Mouse (Mus musculus): ENCODE measurements around the gene Poc1a. TPM values are rescaled to one million over a fixed set of nuclear protein-coding genes. Genes with fewer than 3 reads are reported as not detected.

The Poc1a gene
- total RNA-seq, 2 experiments from 2014 or later: 3.2 to 4.3 TPM

DNA sequence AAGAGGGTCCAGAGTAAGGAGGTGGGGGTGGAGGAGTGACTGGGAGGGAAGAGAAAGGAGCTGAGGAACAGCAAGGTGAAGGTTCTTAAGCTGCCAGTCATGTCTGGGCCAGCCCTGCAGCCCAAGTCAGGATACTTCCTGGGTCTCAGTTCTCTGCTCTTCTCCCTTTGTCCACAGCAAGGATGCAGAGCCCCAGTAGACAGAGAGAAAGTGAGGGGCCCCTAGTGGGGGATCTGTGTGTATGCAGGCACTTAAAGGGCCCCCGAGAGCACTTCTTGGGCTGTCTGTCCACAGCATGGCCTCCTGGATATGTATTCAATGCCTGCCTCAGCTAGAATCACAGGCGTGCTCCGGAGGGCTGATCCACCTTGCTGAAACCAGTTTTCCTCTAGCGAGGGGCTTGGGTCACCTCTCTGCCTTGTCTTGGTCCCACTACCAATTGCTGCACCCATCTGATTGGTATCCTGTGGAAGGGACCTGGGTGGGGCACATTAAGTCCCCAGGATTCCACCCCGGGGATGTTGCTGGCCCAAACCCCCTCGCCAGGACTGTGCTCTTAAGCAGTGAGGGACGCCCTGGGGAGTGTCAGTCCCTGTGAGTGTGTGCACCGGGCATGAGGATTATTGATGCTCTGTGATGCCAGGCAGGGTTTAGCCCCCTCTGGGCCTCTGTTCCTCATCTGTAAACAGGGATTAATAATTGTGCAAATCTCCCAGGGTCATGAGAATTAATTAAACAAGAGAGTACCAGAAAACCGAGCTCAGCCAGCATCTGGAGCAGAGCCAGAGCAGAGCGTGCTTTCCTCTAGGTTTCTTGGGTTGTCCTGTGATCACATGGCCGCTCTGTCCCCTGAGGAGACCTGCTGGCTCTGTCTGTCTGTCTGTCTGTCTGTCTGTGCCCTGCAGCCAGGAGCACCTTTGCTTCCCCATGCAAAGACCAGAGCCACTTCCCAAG lies 114.1 kb downstream of the Poc1a start:
- DNase-seq (ENCODE audit: low spot score in 2 of 2): no peak

DNA sequence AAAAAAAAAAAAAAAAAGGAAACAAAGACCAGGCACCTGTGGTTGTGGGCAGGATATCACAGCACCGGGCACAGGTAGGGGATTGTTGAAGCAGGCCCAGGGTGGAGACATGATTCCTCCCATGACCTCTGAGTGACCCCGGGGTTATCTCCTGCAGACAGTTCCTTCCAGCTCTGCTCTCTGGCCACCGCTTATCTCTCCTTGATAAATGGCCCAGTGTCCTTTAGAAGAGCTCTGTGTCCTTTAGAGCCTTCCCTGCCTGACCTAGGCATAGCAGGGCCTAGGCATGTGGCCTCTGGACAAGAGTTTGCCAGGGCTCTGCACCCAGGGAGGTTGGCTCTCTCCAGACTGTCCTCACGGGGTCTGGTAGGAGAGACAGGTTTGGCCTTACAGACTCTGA lies 116.9 kb downstream of the Poc1a start:
- no peak for DNase-seq (ENCODE audit: low spot score in 2 of 2)

DNA sequence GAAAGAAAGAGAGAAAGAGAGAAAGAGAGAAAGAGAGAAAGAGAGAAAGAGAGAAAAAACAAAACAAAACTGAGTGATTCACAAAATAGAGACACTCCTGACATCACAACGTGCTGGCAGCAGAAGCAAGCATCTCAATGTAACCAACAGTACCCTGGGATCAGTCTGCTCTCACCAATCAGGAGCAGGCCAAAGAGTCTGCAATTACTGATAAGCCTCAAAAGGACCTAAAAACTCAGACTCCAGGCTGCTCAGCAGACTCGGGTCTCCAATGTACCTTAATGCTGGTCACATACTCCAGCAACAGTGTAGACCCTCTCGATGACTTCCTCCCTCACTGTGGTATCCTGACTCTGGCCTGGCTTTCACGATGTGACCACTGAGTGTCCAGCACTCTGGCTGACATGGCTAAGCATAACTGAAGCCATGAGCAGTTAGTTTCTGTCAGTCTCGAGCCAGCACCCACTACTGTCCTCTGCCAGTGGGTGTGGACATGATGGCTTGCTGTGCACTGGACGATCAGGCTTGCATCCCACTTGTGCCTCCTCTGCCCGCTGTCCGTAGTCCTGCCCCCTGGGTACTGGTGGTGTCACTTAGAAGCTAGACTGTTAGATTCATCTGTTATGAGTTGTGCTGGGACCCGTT lies 117.9 kb downstream of the Poc1a start:
- DNase-seq (ENCODE audit: low spot score in 2 of 2): no peak

DNA sequence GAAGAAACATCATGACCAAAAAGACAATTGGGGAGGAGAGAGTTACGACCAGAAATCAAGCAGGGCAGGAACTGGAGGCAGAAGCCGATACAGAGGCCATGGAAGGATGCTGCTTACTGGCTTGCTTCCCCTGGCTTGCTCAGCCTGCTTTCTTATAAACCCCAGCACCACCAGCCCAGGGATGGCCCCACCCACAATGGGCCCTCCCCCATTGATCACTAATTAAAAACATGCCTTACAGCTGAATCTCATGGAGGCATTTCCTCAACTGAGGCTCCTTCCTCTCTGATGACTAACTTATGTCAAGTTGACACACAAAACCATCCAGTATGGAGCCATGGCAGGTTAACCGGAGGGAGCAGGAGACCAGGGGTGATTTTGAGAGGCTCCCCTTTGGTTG lies 118.9 kb downstream of the Poc1a start:
- DNase-seq (ENCODE audit: low spot score in 2 of 2): no peak

Other genes with a start within 250 kb of the Poc1a start
- gene Col6a4, start 184.3 kb upstream of the Poc1a start, total RNA-seq (2021): under 1 TPM; 0.10 to 0.30 TPM
- gene Glyctk, start 122.9 kb upstream of the Poc1a start, total RNA-seq (2021): 1 to 10 TPM; 1.9 to 2.7 TPM
- gene Wdr82, start 110.1 kb upstream of the Poc1a start, total RNA-seq (2021): 10 to 100 TPM; 73.7 to 81.6 TPM
- gene Ppm1m, start 81.3 kb upstream of the Poc1a start, total RNA-seq (2021): 100 to 1,000 TPM; 105 to 110 TPM
- gene Twf2, start 78.0 kb upstream of the Poc1a start, total RNA-seq (2021): 10 to 100 TPM; 41.1 to 78.7 TPM
- under 1 TPM; 0.63 to 0.83 TPM for gene Tlr9, start 58.5 kb upstream of the Poc1a start, total RNA-seq (2021)
- gene Alas1, start 32.4 kb upstream of the Poc1a start, total RNA-seq (2021): 1,000 to 10,000 TPM; 1,196 to 1,991 TPM
- gene Dusp7, start 87.6 kb downstream of the Poc1a start, total RNA-seq (2021): 10 to 100 TPM; 11.8 to 22.2 TPM
- gene Rpl29, start 148.4 kb downstream of the Poc1a start, total RNA-seq (2021): 100 to 1,000 TPM; 339 to 377 TPM
- 10 to 100 TPM; 13.9 to 14.9 TPM for gene Acy1, start 157.3 kb downstream of the Poc1a start, total RNA-seq (2021)
- gene Abhd14b, start 166.4 kb downstream of the Poc1a start, total RNA-seq (2021): 10 to 100 TPM; 29.6 to 43.4 TPM
- gene Abhd14a, start 166.6 kb downstream of the Poc1a start, total RNA-seq (2021): 10 to 100 TPM; 18.3 to 21.3 TPM
- gene Pcbp4, start 172.2 kb downstream of the Poc1a start, total RNA-seq (2021): 10 to 100 TPM; 22.4 to 28.0 TPM
- gene Gpr62, start 184.9 kb downstream of the Poc1a start, total RNA-seq (2021): under 1 TPM; 0.20 to 0.29 TPM
- 10 to 100 TPM; 32.7 to 47.8 TPM for gene Rrp9, start 194.9 kb downstream of the Poc1a start, total RNA-seq (2021)
- gene Parp3, start 195.9 kb downstream of the Poc1a start, total RNA-seq (2021): 10 to 100 TPM; 35.9 to 63.4 TPM
- gene Iqcf1, start 218.9 kb downstream of the Poc1a start, total RNA-seq (2021): not detected
- not detected for gene Iqcf5, start 233.5 kb downstream of the Poc1a start, total RNA-seq (2021)

Data from adrenal gland, adult 18-20 months (tissue).